Mouse (Mus musculus): ENCODE data around the gene Pianp. TPM values are rescaled to one million over a fixed set of nuclear protein-coding genes. Genes with fewer than 3 reads are reported as not detected.
A peak's percentile ranks its signal among the peaks of the same experiment; 100 is the strongest.

Gene Pianp
- polyA plus RNA-seq, 1 experiment from 2014 or later: 0.55 TPM

- H3K4me3 ChIP-seq (ENCODE audit: control insufficient read depth in 1 of 2, insufficient read depth in 1 of 2, low read depth in 1 of 2, low read length in 2 of 2): peak within 1 kb of the TSS; percentile 91 to 94
- H3K4me2 ChIP-seq (ENCODE audit: low read length): peak within 1 kb of the TSS; percentile 95
- no peaks in the 10 kb centered on the region for H3K27me3 ChIP-seq (ENCODE audit: control insufficient read depth, insufficient read depth, low read length)
- H3K9ac ChIP-seq (ENCODE audit: low read length): peak within 1 kb of the TSS; percentile 91
- peak within 1 kb of the TSS; percentile 91 to 92 for H3K27ac ChIP-seq (replicated peaks in 1 of 2; ENCODE audit: control insufficient read depth in 1 of 2, insufficient read depth in 1 of 2, low read depth in 2 of 2, low read length in 2 of 2)
- H3K36me3 ChIP-seq (ENCODE audit: control insufficient read depth, insufficient read depth, low read length): peaks cover 27% of the 10 kb centered on the region
- WGBS: under 1% methylated on average over 68 of the region's 68 CpGs
- ATAC-seq (ENCODE audit: insufficient number of reproducible peaks, insufficient read depth, low FRiP score, low read depth): peak; percentile 92
- peaks cover 6 to 14% of the 10 kb centered on the region in 2 experiments for H3K4me1 ChIP-seq (ENCODE audit: control insufficient read depth in 2 of 2, insufficient read depth in 2 of 2, low read length in 2 of 2)
- H3K9me3 ChIP-seq (ENCODE audit: control insufficient read depth, low read length): no peaks in the 10 kb centered on the region
Observed at GRCm38 (mm10) chr6:124965088-124965719, 31.3 kb upstream of the Pianp start, which contains the start of gene Cops7a. TSS of gene Cops7a (minus strand) at chr6:124965538.

- H3K4me1 ChIP-seq (ENCODE audit: control insufficient read depth in 2 of 2, insufficient read depth in 2 of 2, low read length in 2 of 2): peaks cover 6 to 14% of the 10 kb centered on the region in 2 experiments
- H3K27ac ChIP-seq (replicated peaks in 1 of 2; ENCODE audit: control insufficient read depth in 1 of 2, insufficient read depth in 1 of 2, low read depth in 2 of 2, low read length in 2 of 2): peak overlapping the region; percentile 91 to 92
- 14% methylated on average over 15 of the region's 15 CpGs for WGBS
- ATAC-seq (ENCODE audit: insufficient number of reproducible peaks, insufficient read depth, low FRiP score, low read depth): no peak
- peak overlapping the region; percentile 91 for H3K9ac ChIP-seq (ENCODE audit: low read length)
- H3K4me3 ChIP-seq (ENCODE audit: control insufficient read depth in 1 of 2, insufficient read depth in 1 of 2, low read depth in 1 of 2, low read length in 2 of 2): peak overlapping the region; percentile 91 to 94
- no peaks in the 10 kb centered on the region for H3K9me3 ChIP-seq (ENCODE audit: control insufficient read depth, low read length)
- peak overlapping the region; percentile 95 for H3K4me2 ChIP-seq (ENCODE audit: low read length)
- H3K36me3 ChIP-seq (ENCODE audit: control insufficient read depth, insufficient read depth, low read length): peaks cover 22% of the 10 kb centered on the region
- H3K27me3 ChIP-seq (ENCODE audit: control insufficient read depth, insufficient read depth, low read length): no peaks in the 10 kb centered on the region
Observed at GRCm38 (mm10) chr6:124965747-124966146, 30.7 kb upstream of the Pianp start.

GRCm38 (mm10) chr6:124966466-124967118, 29.9 kb upstream of the Pianp start:
- peak overlapping the region in 1 of 2 experiments; percentile 94; a peak in 1 of 4 replicates for H3K4me3 ChIP-seq (ENCODE audit: control insufficient read depth in 1 of 2, insufficient read depth in 1 of 2, low read depth in 1 of 2, low read length in 2 of 2)

GRCm38 (mm10) chr6:124967766-124968165, 28.7 kb upstream of the Pianp start:
- no peak overlapping the region for H3K4me3 ChIP-seq (ENCODE audit: control insufficient read depth in 1 of 2, insufficient read depth in 1 of 2, low read depth in 1 of 2, low read length in 2 of 2)
- no peak for ATAC-seq (ENCODE audit: insufficient number of reproducible peaks, insufficient read depth, low FRiP score, low read depth)
- no peak overlapping the region for H3K4me2 ChIP-seq (ENCODE audit: low read length)
- H3K4me1 ChIP-seq (ENCODE audit: control insufficient read depth in 2 of 2, insufficient read depth in 2 of 2, low read length in 2 of 2): peaks cover 6 to 14% of the 10 kb centered on the region in 2 experiments
- H3K9me3 ChIP-seq (ENCODE audit: control insufficient read depth, low read length): no peaks in the 10 kb centered on the region
- no peaks in the 10 kb centered on the region for H3K27me3 ChIP-seq (ENCODE audit: control insufficient read depth, insufficient read depth, low read length)
- no peak overlapping the region for H3K27ac ChIP-seq (replicated peaks in 1 of 2; ENCODE audit: control insufficient read depth in 1 of 2, insufficient read depth in 1 of 2, low read depth in 2 of 2, low read length in 2 of 2)
- no peak overlapping the region for H3K9ac ChIP-seq (ENCODE audit: low read length)
- 0 out of 2 replicates have a peak, but pooled peaks cover 3% of the 10 kb centered on the region for H3K36me3 ChIP-seq (ENCODE audit: control insufficient read depth, insufficient read depth, low read length)
- 69% methylated on average over 4 of the region's 4 CpGs for WGBS

More at GRCm38 (mm10) chr6:124966466-124967118, 29.9 kb upstream of the Pianp start:
- 98% methylated on average over 7 of the region's 7 CpGs for whole genome bisulfite sequencing
- Histone ChIP-seq H3K9me3 (ENCODE audit: control insufficient read depth, low read length) (no peaks in the 10 kb centered on the region), H3K27ac (replicated peaks in 1 of 2; ENCODE audit: control insufficient read depth in 1 of 2, insufficient read depth in 1 of 2, low read depth in 2 of 2, low read length in 2 of 2) (no peak overlapping the region), H3K4me1 (ENCODE audit: control insufficient read depth in 2 of 2, insufficient read depth in 2 of 2, low read length in 2 of 2) (peaks cover 6 to 14% of the 10 kb centered on the region in 2 experiments), H3K4me2 (ENCODE audit: low read length) (peak overlapping the region; percentile 95), H3K36me3 (ENCODE audit: control insufficient read depth, insufficient read depth, low read length) (peaks cover 13% of the 10 kb centered on the region), H3K9ac (ENCODE audit: low read length) (no peak overlapping the region), H3K27me3 (ENCODE audit: control insufficient read depth, insufficient read depth, low read length) (no peaks in the 10 kb centered on the region)
- no peak for ATAC-seq (ENCODE audit: insufficient number of reproducible peaks, insufficient read depth, low FRiP score, low read depth)

GRCm38 (mm10) chr6:124992241-124992640, 4.3 kb upstream of the Pianp start:
- H3K9me3 ChIP-seq (ENCODE audit: control insufficient read depth, low read length): 0 out of 2 replicates have a peak, but pooled peaks cover 7% of the 10 kb centered on the region
- ATAC-seq (ENCODE audit: insufficient number of reproducible peaks, insufficient read depth, low FRiP score, low read depth): no peak
- H3K27me3 ChIP-seq (ENCODE audit: control insufficient read depth, insufficient read depth, low read length): peaks cover 45% of the 10 kb centered on the region
- no peak overlapping the region for H3K4me3 ChIP-seq (ENCODE audit: control insufficient read depth in 1 of 2, insufficient read depth in 1 of 2, low read depth in 1 of 2, low read length in 2 of 2)
- H3K4me1 ChIP-seq (ENCODE audit: control insufficient read depth in 2 of 2, insufficient read depth in 2 of 2, low read length in 2 of 2): peaks cover 6 to 11% of the 10 kb centered on the region in 2 experiments; a peak in 3 of 4 replicates
- no peaks in the 10 kb centered on the region for H3K36me3 ChIP-seq (ENCODE audit: control insufficient read depth, insufficient read depth, low read length)
- H3K9ac ChIP-seq (ENCODE audit: low read length): no peak overlapping the region
- WGBS: 69% methylated on average over 4 of the region's 4 CpGs
- no peak overlapping the region for H3K4me2 ChIP-seq (ENCODE audit: low read length)
- H3K27ac ChIP-seq (replicated peaks in 1 of 2; ENCODE audit: control insufficient read depth in 1 of 2, insufficient read depth in 1 of 2, low read depth in 2 of 2, low read length in 2 of 2): no peak overlapping the region

GRCm38 (mm10) chr6:124993365-124993764, 3.1 kb upstream of the Pianp start:
- ATAC-seq (ENCODE audit: insufficient number of reproducible peaks, insufficient read depth, low FRiP score, low read depth): no peak
- Histone ChIP-seq H3K36me3 (ENCODE audit: control insufficient read depth, insufficient read depth, low read length) (no peaks in the 10 kb centered on the region), H3K27ac (replicated peaks in 1 of 2; ENCODE audit: control insufficient read depth in 1 of 2, insufficient read depth in 1 of 2, low read depth in 2 of 2, low read length in 2 of 2) (no peak overlapping the region), H3K27me3 (ENCODE audit: control insufficient read depth, insufficient read depth, low read length) (peaks cover 55% of the 10 kb centered on the region), H3K4me1 (ENCODE audit: control insufficient read depth in 2 of 2, insufficient read depth in 2 of 2, low read length in 2 of 2) (peaks cover 6 to 14% of the 10 kb centered on the region in 2 experiments; a peak in 3 of 4 replicates), H3K9me3 (ENCODE audit: control insufficient read depth, low read length) (0 out of 2 replicates have a peak, but pooled peaks cover 7% of the 10 kb centered on the region), H3K4me2 (ENCODE audit: low read length) (no peak overlapping the region), H3K4me3 (ENCODE audit: control insufficient read depth in 1 of 2, insufficient read depth in 1 of 2, low read depth in 1 of 2, low read length in 2 of 2) (no peak overlapping the region), H3K9ac (ENCODE audit: low read length) (no peak overlapping the region)
- 74% methylated on average over 9 of the region's 9 CpGs for WGBS

- Histone ChIP-seq H3K27me3 (ENCODE audit: control insufficient read depth, insufficient read depth, low read length) (peaks cover 60% of the 10 kb centered on the region), H3K4me1 (ENCODE audit: control insufficient read depth in 2 of 2, insufficient read depth in 2 of 2, low read length in 2 of 2) (peaks cover 6 to 14% of the 10 kb centered on the region in 2 experiments; a peak in 3 of 4 replicates), H3K4me2 (ENCODE audit: low read length) (0 out of 2 replicates have a peak overlapping the region, but pooled peaks have one; percentile 3), H3K9me3 (ENCODE audit: control insufficient read depth, low read length) (0 out of 2 replicates have a peak, but pooled peaks cover 7% of the 10 kb centered on the region), H3K9ac (ENCODE audit: low read length) (no peak overlapping the region), H3K27ac (replicated peaks in 1 of 2; ENCODE audit: control insufficient read depth in 1 of 2, insufficient read depth in 1 of 2, low read depth in 2 of 2, low read length in 2 of 2) (no peak overlapping the region), H3K4me3 (ENCODE audit: control insufficient read depth in 1 of 2, insufficient read depth in 1 of 2, low read depth in 1 of 2, low read length in 2 of 2) (no peak overlapping the region), H3K36me3 (ENCODE audit: control insufficient read depth, insufficient read depth, low read length) (no peaks in the 10 kb centered on the region)
- WGBS: 14% methylated on average over 11 of the region's 11 CpGs
- ATAC-seq (ENCODE audit: insufficient number of reproducible peaks, insufficient read depth, low FRiP score, low read depth): no peak
Observed at GRCm38 (mm10) chr6:124993876-124994275, 2.6 kb upstream of the Pianp start.
